Mouse (Mus musculus): ENCODE results near the gene Camsap2. TPM values are rescaled to one million over a fixed set of nuclear protein-coding genes. Genes with fewer than 3 reads are reported as not detected.

The Camsap2 gene
- polyA plus RNA-seq (2012; rRNA removed; ENCODE audit: low replicate concordance), result 0.76 and 2.7 TPM in 2 replicates

GRCm38 (mm10) chr1:136345454-136346372 is at the start of gene Camsap2:
Camsap2 (minus strand) TSS chr1:136346104.

DNA sequence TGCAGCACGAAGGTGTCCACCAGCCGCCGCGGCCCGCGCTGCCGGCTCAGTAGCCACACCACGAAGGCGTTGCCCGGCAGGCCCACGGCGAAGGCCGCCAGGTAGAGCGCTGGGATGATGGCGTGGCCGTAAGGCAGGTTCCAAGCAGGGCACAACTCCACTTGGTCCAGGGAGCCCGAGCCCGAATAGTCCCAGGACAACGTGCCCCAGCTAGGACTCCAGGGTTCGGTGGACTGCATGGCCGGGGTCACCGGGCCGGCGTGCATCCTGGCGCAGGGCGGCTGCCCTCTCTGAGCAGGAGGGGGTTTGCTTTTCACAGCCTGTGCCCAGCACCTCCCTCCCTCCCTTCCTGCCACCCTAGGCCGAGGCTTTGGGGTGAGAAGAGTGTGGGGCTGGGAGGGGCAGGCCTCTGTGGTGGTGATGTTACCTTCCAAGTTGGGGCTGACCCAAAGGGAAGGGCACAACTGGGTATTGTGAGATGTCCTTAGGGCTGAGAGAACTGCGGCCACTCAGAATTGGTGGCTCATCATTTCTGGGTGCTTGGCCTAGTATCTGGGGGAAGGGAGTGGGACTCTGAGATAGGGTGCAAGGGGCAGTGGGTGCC is 85.2 kb downstream of the Camsap2 start, which contains the start of gene Gpr25:
Gene Gpr25 (minus strand): TSS at position 239 of the 604 bp plus-strand sequence.

GRCm38 (mm10) chr1:136233892-136234594 is 111.9 kb downstream of the Camsap2 start, which contains the start of gene Inava:
Inava (minus strand) TSS chr1:136234264.

Other genes starting within 250 kb of the Camsap2 start
- gene Kif21b, start 214.7 kb downstream of the Camsap2 start, polyA plus RNA-seq (2012; rRNA removed; ENCODE audit: low replicate concordance), result 16.4 and 18.7 TPM in 2 replicates
- 1.1 and 1.5 TPM in 2 replicates for gene Mroh3, start 133.3 kb downstream of the Camsap2 start, polyA plus RNA-seq (2012; rRNA removed; ENCODE audit: low replicate concordance)
- gene Inava, start 111.8 kb downstream of the Camsap2 start, polyA plus RNA-seq (2012; rRNA removed; ENCODE audit: low replicate concordance), result 42.7 and 53.8 TPM in 2 replicates
- 0.36 TPM in 1 of 2 replicates, not detected in the other for gene Gpr25, start 85.2 kb downstream of the Camsap2 start, polyA plus RNA-seq (2012; rRNA removed; ENCODE audit: low replicate concordance)
- 0.13 and 0.30 TPM in 2 replicates for gene Ddx59, start 69.2 kb upstream of the Camsap2 start, polyA plus RNA-seq (2012; rRNA removed; ENCODE audit: low replicate concordance)
- gene Kif14, start 120.2 kb upstream of the Camsap2 start, polyA plus RNA-seq (2012; rRNA removed; ENCODE audit: low replicate concordance), result 0.09 and 0.22 TPM in 2 replicates

All from duodenum, adult 2 months (tissue).